Mouse (Mus musculus) neural tube, embryonic 15.5 days (tissue): ENCODE results near the gene Apaf1. TPM values are rescaled to one million over a fixed set of nuclear protein-coding genes. Genes with fewer than 3 reads are reported as not detected.

Experiments
- ATAC-seq: fragments of 200-750 bp; cut with Nextera tagmentation; 2 replicates; pipeline ENCODE4 v1.8.0; 2017; ENCODE audit warnings: mild to moderate bottlenecking, moderate TSS enrichment, moderate library complexity; ENCODE audit not compliant: low FRiP score
- H3K27ac ChIP-seq: fragments of 300-500 bp; sonication (generic); replicated peaks from 2 replicates; pipeline ENCODE4 v1.5.1; 2015; ENCODE audit warnings: mild to moderate bottlenecking, inconsistent platforms
- H3K27me3 ChIP-seq: fragments of 300-500 bp; sonication (generic); replicated peaks from 2 replicates; pipeline ENCODE4 v1.6.1; 2015; ENCODE audit warnings: inconsistent platforms
- H3K36me3 ChIP-seq: fragments of 300-500 bp; sonication (generic); 2 replicates; pipeline ENCODE4 v1.6.1; 2015; ENCODE audit warnings: inconsistent platforms
- H3K4me1 ChIP-seq: fragments of 300-500 bp; sonication (generic); 2 replicates; pipeline ENCODE4 v1.6.1; 2015; ENCODE audit warnings: inconsistent platforms
- H3K4me2 ChIP-seq: fragments of 300-500 bp; sonication (generic); 2 replicates; pipeline ENCODE4 v1.6.1; 2015; ENCODE audit warnings: inconsistent platforms, mild to moderate bottlenecking, moderate library complexity
- H3K4me3 ChIP-seq: fragments of 300-500 bp; sonication (generic); replicated peaks from 2 replicates; pipeline ENCODE4 v1.5.1; 2015; ENCODE audit warnings: mild to moderate bottlenecking, inconsistent platforms
- H3K9ac ChIP-seq: fragments of 300-500 bp; sonication (generic); replicated peaks from 2 replicates; pipeline ENCODE4 v1.6.1; 2015; ENCODE audit warnings: mild to moderate bottlenecking, inconsistent platforms
- H3K9me3 ChIP-seq: fragments of 300-500 bp; sonication (generic); replicated peaks from 2 replicates; pipeline ENCODE4 v1.6.1; 2016; ENCODE audit warnings: inconsistent platforms
- WGBS: fragments of 180-500 bp; shearing (Covaris S2); methylation state at CpG from one replicate; pipeline ENCODE4 v1.1.7; 2015; ENCODE audit warnings: mixed read lengths; 5-methylcytosine and 5-hydroxymethylcytosine counted together
- polyA plus RNA-seq: library from polyadenylated mRNA; unstranded; fragments of >200 nt; fragmentation: Nextera tagmentation; extraction: Ambion mirVana; gene quantifications from 2 replicates; pipeline ENCODE4 v1.2.1, GENCODE M21; 2015

Gene Apaf1
- polyA plus RNA-seq, 1 experiment from 2014 or later = 14.4 TPM

DNA sequence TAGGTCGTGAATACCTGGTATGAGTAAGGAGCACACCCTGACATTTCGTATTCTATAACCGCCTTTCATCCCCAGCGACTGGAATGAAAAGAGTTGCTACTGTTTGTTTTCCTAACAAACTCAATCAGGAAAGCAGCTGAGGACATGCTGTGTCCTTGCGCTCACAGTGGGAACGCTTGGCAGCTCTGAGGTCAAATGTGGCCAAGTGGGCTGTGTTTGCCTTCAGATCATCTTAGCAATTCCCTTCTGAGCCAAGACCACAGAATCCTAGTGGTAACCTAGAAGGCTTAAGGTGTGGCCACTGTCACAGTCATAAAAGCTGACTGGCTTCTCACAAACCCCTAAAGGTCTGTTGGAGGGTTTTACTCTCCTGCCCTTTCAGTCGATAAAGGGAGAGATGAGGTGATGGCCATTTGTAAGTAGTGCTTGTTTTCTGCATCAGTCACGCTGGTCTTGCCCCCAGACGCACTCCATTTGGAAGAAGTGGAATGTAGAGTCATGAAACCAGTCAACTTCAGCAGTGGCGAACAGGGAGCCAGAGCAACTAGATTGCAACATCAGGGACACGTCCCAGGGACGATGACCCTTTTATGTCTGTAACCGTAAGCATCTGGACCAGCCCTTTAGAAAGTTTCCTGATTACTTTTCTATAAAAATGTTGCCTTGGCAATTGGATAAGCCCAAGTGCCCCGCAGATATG lies 140.4 kb downstream of the Apaf1 start:
- no peak overlapping the region for H3K27ac ChIP-seq
- H3K27me3 ChIP-seq = no peaks in the 10 kb centered on the region
- H3K36me3 ChIP-seq = peaks cover 24% of the 10 kb centered on the region
- H3K9me3 ChIP-seq = no peaks in the 10 kb centered on the region
- no peak overlapping the region for H3K9ac ChIP-seq
- H3K4me2 ChIP-seq = no peak overlapping the region
- H3K4me3 ChIP-seq = no peak overlapping the region
- ATAC-seq = no peak
- WGBS = 92% methylated on average over 14 of the region's 14 CpGs
- H3K4me1 ChIP-seq = no peaks in the 10 kb centered on the region

DNA sequence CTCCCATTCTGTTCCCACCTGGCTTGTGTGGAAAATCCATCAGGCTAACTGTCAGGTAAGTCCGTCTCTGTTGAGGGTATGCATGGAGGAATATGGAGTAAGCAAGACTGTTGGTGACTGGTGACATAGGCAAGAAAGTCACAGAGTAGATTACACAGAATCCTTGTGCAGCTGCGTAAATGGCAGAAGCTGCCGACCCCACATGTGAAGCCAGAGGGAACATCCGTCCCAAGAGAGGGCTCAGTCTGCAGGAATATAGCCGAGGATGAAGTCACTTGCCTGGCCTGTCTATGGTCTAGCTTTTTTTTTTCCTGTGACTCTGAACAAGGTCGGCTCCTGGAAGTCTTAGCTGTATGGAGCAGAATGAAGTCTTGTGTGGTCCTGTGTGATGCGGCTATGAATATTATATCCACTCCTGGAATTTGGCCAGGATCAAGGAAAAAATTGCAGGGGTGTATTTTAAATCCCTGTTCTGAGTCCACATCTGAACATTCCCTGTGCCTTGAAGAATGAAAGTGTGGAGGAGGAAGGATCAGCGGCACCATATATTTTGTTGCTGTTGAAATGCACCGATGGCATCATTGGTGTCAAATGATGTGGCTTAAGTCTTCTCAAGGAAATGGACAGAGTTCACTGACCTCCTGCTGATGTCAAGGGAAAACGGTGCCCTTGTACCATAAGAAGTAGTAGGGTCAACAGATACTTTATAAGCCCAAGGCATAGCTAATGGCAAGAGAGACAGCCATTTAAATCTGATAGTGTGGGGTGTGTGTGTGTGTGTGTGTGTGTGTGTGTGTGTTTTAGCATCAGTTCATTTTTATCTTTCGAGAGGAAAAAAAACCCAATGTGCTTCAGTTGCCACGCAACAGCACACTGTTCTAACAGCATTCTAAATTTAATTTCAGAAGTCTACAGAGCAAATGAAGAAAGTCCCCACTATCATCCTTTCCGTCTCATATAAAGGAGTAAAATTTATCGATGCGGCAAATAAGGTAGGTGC lies 141.7 kb downstream of the Apaf1 start:
- no peak for ATAC-seq
- Histone ChIP-seq H3K4me1 (no peaks in the 10 kb centered on the region), H3K4me3 (no peak overlapping the region), H3K9ac (no peak overlapping the region), H3K27me3 (no peaks in the 10 kb centered on the region), H3K4me2 (no peak overlapping the region), H3K9me3 (no peaks in the 10 kb centered on the region), H3K36me3 (peaks cover 24% of the 10 kb centered on the region), H3K27ac (no peak overlapping the region)
- WGBS = 84% methylated on average over 15 of the region's 15 CpGs

Other genes with a start within 250 kb of the Apaf1 start
- 22.7 and 29.1 TPM in 2 replicates for gene Ikbip, start 170 bp upstream of the Apaf1 start, polyA plus RNA-seq
- 595 and 628 TPM in 2 replicates for gene Slc25a3, start 41.3 kb upstream of the Apaf1 start, polyA plus RNA-seq
- gene Tmpo, start 98.5 kb upstream of the Apaf1 start, polyA plus RNA-seq = 80.0 and 105 TPM in 2 replicates